Mouse (Mus musculus): ENCODE data around the gene Bcan. TPM values are rescaled to one million over a fixed set of nuclear protein-coding genes. Genes with fewer than 3 reads are reported as not detected.

Bcan gene
- total and polyA plus RNA-seq, 3 experiments = 0.04 TPM; not detected in 2

DNA sequence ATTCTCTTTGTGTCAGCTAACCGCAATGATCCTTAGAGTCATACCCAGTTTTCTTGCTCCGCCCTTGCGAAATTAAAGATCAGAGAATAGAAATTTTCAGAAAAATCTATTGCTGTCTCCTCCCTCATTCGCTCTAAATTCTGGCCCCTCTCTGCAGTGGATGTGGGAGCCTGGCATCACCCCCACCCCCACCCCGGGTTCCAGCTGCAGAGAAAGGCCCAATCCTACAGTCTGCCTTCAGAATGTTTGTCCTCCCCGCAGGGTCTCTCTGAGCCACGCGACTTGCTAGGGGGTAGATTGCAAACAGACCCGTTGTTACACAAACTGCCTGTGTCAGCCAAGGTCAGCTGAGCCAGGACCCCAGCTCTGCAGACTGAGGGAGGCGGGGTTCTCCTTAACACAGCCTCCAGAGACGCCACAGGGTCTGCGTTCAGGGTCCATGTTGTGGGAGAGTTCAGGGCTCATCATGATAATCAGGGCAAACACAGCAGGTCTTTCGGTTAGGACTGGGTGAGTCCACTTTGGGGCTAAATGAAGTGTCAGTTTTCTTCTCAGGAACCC lies 50.0 kb downstream of the Bcan start:
- Histone ChIP-seq H3K36me3 (replicated peaks in 1 of 2; ENCODE audit: control insufficient read depth in 1 of 2, insufficient read depth in 1 of 2, low read length in 1 of 2) (peaks cover 0 to 13% of the 10 kb centered on the region in 2 experiments), H3K9me3 (replicated peaks; ENCODE audit: low read length) (no peaks in the 10 kb centered on the region), H3K4me3 (replicated peaks in 1 of 3; ENCODE audit: low read depth in 2 of 3, low read length in 2 of 3, poor library complexity in 1 of 3) (no peak overlapping the region), H3K9ac (ENCODE audit: insufficient read depth, low read depth) (no peak overlapping the region), H3K4me2 (ENCODE audit: insufficient read depth, low read depth, poor library complexity, severe bottlenecking) (no peak overlapping the region), H3K27me3 (replicated peaks) (no peaks in the 10 kb centered on the region), H3K27ac (ENCODE audit: insufficient read depth, low read depth) (no peak overlapping the region), H3K4me1 (ENCODE audit: control insufficient read depth in 1 of 2, insufficient read depth in 2 of 2) (no peaks in the 10 kb centered on the region), H3K79me2 (replicated peaks; ENCODE audit: control insufficient read depth, extremely low read depth, insufficient read depth, poor library complexity, severe bottlenecking) (no peaks in the 10 kb centered on the region)
- DNase-seq (ENCODE audit: extremely low read depth) = no peak
- TF ChIP-seq ZKSCAN1 (IDR thresholded peaks at IDR 0.05; ENCODE audit: borderline replicate concordance, low read depth, low read length) (no peak), ETS1 (conservative IDR thresholded peaks at IDR 0.05; ENCODE audit: low read depth, low read length) (no peak), MAX (IDR thresholded peaks at IDR 0.05; ENCODE audit: low read length) (no peak)
- in situ Hi-C loops (cut with MboI; ENCODE audit: low pct_ligation_motif_present, low pct_unique_long_range_greater_than_20kb, low sequenced_read_pairs) (no loop called here), dilution Hi-C loops (cut with MboI; ENCODE audit: extremely low pct_ligation_motif_present, extremely low pct_unique_long_range_greater_than_20kb, low sequenced_read_pairs) (no loop called here)

DNA sequence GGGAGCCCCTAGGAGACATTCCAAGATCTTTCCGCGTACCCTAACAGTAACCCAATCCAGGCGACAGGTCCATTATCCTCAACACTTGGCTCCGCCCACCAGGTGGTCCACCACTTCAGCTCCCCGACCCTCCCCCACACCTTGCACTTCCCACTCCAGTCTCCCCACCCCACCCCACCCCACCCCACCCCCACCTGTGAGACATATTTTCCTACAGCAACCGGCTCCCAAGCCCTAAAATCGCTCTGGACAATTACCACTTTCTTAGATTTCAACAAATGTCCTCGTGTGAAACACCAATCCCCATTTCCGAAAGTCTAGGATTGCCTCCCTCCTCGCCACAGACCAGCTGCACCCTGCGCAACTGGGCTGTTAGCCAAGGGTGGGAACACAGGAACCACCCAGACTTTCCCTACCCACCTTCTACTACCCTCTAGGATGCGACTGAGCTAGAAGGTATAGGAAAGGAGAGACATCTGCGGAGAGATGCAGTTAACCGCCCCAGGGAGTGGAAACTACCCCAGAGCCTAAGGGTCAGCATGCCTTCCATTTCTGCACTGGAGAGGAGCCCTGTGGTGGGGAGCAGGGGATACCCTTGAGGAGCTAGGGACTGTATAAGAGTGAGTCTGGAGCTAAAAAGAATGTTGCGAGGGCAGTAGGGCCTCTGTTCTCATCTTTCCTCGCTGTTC lies 50.6 kb downstream of the Bcan start:
- in situ Hi-C loops (cut with MboI; ENCODE audit: low pct_ligation_motif_present, low pct_unique_long_range_greater_than_20kb, low sequenced_read_pairs) (no loop called here), dilution Hi-C loops (cut with MboI; ENCODE audit: extremely low pct_ligation_motif_present, extremely low pct_unique_long_range_greater_than_20kb, low sequenced_read_pairs) (no loop called here)
- Histone ChIP-seq H3K79me2 (replicated peaks; ENCODE audit: control insufficient read depth, extremely low read depth, insufficient read depth, poor library complexity, severe bottlenecking) (no peaks in the 10 kb centered on the region), H3K9ac (ENCODE audit: insufficient read depth, low read depth) (no peak overlapping the region), H3K27me3 (replicated peaks) (no peaks in the 10 kb centered on the region), H3K9me3 (replicated peaks; ENCODE audit: low read length) (no peaks in the 10 kb centered on the region), H3K4me2 (ENCODE audit: insufficient read depth, low read depth, poor library complexity, severe bottlenecking) (no peak overlapping the region), H3K27ac (ENCODE audit: insufficient read depth, low read depth) (no peak overlapping the region), H3K4me1 (ENCODE audit: control insufficient read depth in 1 of 2, insufficient read depth in 2 of 2) (no peaks in the 10 kb centered on the region), H3K36me3 (replicated peaks in 1 of 2; ENCODE audit: control insufficient read depth in 1 of 2, insufficient read depth in 1 of 2, low read length in 1 of 2) (peaks cover 3 to 20% of the 10 kb centered on the region in 2 experiments), H3K4me3 (replicated peaks in 1 of 3; ENCODE audit: low read depth in 2 of 3, low read length in 2 of 3, poor library complexity in 1 of 3) (no peak overlapping the region)
- TF ChIP-seq NELFE (IDR thresholded peaks at IDR 0.05; ENCODE audit: low read depth, low read length) (no peak), TBP (conservative IDR thresholded peaks at IDR 0.05; ENCODE audit: low read depth, low read length) (no peak), USF1 (IDR thresholded peaks at IDR 0.05; ENCODE audit: low read depth, low read length) (no peak), ZC3H11A (IDR thresholded peaks at IDR 0.05; ENCODE audit: low read depth, low read length) (no peak), USF2 (conservative IDR thresholded peaks at IDR 0.05; ENCODE audit: low read depth, low read length) (no peak), ZNF384 (IDR thresholded peaks at IDR 0.05; ENCODE audit: low read depth, low read length) (no peak), ETS1 (conservative IDR thresholded peaks at IDR 0.05; ENCODE audit: low read depth, low read length) (no peak), IRF4 (IDR thresholded peaks at IDR 0.05; ENCODE audit: low read depth, low read length) (no peak), SMC3 (IDR thresholded peaks at IDR 0.05; ENCODE audit: low read depth, low read length) (no peak), ZMIZ1 (IDR thresholded peaks at IDR 0.05; ENCODE audit: low read depth, low read length) (no peak), BHLHE40 (IDR thresholded peaks at IDR 0.05; ENCODE audit: low read depth, low read length) (no peak), ELF1 (IDR thresholded peaks at IDR 0.05; ENCODE audit: low read depth, low read length) (no peak), KAT2A (IDR thresholded peaks at IDR 0.05; ENCODE audit: insufficient replicate concordance, low read length) (no peak), MAX (IDR thresholded peaks at IDR 0.05; ENCODE audit: low read length) (no peak), POLR2AphosphoS2 (IDR thresholded peaks at IDR 0.05; ENCODE audit: low read depth, low read length) (no peak)
- no peak for DNase-seq (ENCODE audit: extremely low read depth)
